Mouse (Mus musculus): ENCODE results near the gene Fam47c.

Fam47c gene

GRCm38 (mm10) chrX:78737463-78737862 is at the start of gene Fam47c:
Fam47c (plus strand) TSS chrX:78737763.
- DNase-seq: no peak

- DNase-seq: no peak
Measured at GRCm38 (mm10) chrX:78769408-78769807, 31.8 kb downstream of the Fam47c start.

GRCm38 (mm10) chrX:78777078-78777477 is 39.5 kb downstream of the Fam47c start:
- no peak for DNase-seq
